Mouse (Mus musculus) spleen, embryonic (tissue): ENCODE data around the gene C87436.
"Not testable (repeated sequence)": the region's sequence is repeated elsewhere in the genome, so short reads cannot be mapped to it uniquely, and the experiment has no call there.

Experiments
- CTCF ChIA-PET: fragments of 350-600 bp; sonication (Branson Sonifier 250); formaldehyde crosslinking; loops from one replicate; lab custom pipeline; 2022; lab: Charles Lee

Gene C87436

DNA sequence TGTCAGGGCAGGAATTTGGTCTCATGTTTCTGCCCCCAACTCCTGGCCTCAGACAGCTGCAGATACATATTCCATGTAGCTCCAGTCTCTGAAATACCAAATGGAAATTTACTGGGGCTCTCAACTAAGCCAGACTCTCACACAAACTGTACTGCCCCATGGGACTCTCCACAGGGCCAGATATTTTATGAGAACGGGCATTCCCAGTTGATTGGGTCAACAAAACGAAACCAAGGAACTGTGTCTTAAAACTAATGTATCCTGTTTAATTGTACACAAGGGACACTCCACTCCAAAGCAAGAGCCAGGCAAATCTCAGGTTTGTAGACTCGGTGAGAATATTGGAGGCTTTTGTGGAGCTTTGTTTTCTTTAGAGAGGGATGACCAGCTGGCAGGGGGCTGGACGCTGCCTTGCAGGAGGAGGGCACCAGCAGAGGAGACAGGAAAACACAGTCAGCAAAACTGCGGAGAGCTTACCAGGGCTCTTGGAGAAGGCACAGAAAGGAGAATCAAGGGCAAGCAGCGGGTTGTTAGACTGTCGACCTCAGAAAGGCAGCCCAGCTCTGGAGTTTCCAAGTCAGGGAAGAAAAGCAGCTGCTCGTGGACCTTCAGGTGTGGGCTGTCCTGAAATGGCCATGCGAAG, 42.1 kb downstream of the C87436 start:
- CTCF ChIA-PET = no interaction called here

DNA sequence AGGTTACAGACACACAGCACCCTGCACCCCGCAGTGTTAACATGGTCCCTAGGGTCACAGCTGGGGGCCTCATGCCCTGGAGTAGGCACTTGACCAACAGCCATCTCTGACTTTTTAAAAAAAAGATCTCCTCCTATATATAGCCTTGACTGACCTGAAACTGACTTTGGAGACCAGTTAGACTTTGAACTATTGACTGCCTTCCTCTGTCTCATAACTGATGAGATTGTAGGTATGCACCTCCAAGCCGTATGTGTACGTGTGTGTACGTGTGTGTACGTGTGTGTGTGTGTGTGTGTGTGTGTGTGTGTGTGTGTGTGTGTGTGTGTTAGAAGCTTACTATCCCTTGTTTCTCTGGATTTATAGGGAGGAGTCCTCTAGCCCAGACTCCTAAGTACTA, 43.7 kb downstream of the C87436 start:
- CTCF ChIA-PET = interaction anchor here (0.6 kb wide), 2 partner anchors 17 to 63 kb away, joined by 3 to 10 read pairs; no protein-coding TSS in a partner anchor

DNA sequence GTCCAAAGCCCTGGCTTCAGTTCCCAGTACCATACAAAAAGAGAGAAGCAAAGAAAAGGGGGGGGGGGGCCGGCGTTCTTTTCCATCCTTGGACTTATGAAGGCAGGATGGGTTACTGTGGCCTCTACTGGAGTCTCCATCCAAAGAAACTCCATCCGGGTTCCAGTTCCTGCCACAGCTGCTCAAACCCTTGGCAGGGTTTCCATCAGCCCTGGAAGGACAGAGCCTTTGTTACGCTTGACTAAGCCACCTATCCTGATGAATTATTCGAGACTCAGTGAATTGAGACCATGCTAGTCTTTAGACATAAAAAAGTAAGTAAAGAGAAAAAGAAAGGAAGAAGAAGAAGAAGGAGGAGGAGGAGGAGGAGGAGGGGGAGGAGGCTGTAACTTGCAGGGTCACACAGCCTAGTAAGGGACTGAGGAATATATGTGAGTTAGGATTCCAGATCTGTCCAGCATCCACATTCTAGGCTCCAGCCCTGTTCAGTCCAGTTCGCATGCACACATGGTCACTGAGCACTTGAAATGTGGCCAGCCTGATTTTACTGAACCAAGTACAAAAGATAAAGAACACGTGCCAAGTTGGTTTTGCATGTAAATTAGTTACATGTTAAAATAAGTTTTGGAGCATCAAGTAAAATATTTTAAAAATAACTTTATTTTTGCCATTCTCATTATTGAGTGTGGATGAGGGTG, 47.9 kb downstream of the C87436 start:
- CTCF ChIA-PET = interaction anchor here (0.8 kb wide), 1 partner anchor 9 kb away, joined by 3 read pairs; no protein-coding TSS in a partner anchor

DNA sequence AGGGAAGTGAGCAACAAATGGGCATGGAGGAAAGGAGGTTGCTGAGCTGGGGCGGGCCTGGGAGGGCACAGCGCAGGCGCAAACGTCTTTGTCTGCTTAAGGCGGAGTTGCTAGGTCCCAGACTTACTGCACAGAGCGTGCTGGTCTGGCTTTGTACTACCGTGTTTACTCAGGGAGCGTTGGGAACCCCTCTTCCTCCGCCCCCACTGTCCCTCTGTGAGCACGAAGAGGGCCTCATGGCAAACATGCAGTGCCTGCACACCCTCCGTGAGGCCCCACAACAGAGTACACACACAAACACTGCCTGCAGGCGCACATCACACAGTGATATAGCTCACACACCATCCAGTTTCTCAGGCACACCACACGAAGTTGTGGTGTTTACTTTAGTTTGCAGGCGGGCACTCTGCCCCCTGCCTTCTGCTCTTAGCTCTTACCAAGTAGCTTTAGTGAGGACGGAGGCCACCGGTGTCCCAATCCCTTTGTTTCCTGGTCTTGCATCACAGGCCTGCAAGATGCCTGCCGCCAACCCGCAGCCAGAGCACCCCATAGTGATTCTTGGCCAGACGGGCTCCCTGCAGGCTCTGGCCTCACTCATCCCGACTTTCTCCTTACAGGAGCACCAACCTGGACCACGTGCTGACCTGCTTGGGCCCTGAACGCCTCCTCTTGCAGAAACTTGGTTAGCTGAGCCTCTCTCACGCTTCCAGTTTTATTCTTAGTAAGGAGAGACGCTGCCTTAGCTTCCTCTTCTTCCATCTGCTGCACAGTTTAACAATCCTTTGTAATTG, 49.4 kb downstream of the C87436 start:
- CTCF ChIA-PET = no interaction called here

DNA sequence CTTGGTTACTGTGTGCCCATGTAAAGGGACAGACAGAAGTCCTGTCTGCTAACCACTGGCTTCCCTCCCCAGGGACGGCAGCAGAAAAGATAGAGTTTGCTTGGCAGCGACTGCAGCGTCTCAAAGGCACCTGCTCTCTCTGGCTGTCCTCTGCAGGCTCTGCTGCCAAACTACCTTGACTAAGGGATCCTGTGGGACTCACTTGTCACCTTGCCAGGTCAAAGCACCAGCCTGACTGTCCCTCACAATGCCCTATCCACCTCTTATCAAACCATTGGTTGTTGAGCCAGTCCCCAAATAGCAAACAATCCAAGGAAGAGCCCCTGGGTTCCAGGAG, 49.9 kb downstream of the C87436 start:
- CTCF ChIA-PET = no interaction called here

DNA sequence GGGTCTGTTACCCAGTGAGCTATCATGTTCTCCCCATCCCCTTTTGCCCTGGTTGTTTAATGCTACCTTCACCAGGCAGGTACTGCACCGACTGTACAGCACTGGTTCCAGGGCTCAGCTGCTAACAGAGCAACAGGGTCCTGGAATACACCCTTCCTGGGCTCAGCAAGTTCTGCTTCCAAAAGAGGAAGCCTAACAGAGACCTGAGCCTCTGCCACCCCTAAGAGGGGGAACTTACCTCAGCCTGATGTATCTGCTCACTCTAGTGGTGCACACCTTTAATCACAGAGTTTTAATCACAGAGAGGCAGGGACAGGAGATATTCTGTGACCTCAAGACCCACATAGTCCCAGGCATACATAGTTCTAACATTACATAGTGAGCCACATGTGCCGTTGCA, 51.8 kb downstream of the C87436 start:
- CTCF ChIA-PET = no interaction called here

DNA sequence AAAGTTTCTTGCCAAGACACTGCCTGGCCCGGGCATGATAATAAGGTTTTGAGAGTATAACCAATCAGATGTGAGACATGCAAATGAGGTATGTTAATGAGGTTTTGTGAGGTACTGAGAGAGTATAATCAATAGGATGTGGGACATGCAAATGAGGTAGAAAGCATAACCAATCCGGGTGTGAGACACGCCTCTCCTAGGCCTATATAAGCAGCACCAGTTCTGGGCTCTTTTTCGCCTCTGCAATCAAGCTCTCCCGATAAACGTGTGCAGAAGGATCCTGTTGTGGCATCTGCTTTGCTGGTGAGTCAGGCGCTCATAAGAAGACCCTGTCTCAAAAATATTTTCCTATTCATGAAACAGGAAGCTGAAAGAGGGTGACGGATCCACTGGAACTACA, 52.2 kb downstream of the C87436 start:
- CTCF ChIA-PET = not testable (repeated sequence)

DNA sequence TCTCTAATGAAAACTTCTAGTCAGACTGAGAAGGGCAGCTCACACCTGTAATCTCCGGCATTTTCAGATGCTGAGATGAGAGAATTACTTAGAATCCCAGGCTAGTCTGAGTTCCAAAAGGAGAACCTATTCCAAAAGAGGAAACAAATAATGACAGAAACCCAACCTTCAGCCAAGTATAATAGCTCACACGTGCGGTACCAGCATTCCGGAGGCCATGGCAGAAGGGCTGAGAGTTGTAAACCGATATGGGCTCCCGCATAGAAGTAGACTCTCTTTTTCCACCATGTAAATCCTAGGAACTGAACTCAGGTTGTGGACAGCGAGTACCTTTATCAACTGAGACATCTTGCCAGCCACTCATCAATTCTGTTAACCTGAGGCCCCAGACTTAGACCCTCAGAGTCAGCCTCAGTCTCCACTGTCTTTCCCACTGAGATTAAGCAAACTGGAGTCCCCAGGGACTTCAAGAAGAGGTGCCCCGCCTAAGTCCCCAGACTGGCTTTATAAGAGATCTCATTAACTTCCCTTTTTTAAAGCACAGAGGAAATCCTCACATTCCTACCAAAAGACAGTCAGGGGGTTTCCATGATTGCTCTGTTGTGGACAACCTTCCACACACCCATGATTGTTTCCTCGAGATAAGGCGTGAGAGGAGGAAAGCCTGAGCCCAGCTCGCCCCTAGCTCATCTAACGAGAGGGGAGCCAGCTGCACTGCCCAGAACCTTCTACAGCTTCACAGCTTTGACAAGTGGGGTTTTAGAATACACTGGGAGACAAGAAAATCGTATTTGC, 55.5 kb downstream of the C87436 start:
- CTCF ChIA-PET = interaction anchor here (0.6 to 0.7 kb wide), 2 partner anchors 30 to 1349 kb away, joined by 3 read pairs; no protein-coding TSS in a partner anchor

DNA sequence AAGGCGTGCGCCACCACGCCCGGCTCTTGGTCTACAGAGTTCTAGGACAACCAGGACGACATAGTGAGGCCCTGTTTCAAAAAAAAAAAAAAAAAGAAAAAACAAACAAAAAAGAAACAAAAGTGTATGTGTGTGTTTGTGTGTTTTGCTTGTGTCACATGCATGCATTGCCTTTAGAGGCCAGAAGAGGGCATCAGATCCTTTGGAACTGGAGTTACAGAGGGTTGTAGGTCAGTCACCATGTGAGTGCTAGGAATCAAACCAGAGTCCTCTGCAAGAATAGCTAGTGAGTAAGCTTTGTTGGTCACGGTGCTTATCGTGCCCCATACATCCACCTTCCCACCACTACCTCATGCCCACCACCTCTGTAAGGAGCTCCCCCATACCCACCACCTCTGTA, 56.6 kb downstream of the C87436 start:
- CTCF ChIA-PET = interaction anchor here (0.8 to 0.9 kb wide), 2 partner anchors 8 to 54 kb away, joined by 3 to 6 read pairs; no protein-coding TSS in a partner anchor

DNA sequence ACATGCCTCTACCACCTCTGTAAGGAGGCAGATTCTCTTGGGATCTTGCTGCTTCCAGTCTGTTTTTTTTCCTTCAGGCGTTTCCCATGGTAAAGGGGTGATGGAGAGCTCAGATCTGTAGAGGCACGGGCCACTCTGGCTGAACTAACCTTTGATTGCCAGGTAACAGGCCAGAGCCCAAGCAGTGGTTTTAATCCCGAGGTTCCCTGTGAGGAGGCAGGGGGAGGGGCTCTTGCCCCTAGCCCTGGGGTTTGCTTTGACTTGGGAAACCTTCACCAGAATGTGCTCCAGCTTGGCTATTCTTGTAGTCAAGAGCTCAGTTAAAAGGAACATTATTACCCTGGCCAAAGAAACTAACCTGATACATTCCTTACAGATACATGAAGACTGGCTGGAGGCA, 57.5 kb downstream of the C87436 start:
- CTCF ChIA-PET = interaction anchor here (0.9 kb wide), 1 partner anchor 9 kb away, joined by 3 read pairs; no protein-coding TSS in a partner anchor

DNA sequence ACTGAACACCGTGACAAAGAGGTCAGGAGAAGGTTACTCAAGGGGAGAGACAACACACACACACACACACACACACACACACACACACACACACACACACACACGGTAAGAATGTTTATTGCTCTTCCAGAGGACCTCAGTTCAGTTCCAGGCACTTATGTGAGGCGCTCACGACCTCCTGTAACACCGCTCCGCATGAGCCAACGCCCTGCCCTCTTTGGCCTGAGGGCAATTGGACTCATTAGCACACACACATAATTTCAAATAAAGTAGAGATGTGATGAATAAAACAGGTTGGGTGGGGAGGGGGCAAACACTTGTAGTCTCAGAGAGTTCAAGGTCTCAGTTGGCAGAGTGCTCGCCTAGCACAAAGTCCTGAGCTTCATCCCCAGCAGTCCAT, 58.0 kb downstream of the C87436 start:
- CTCF ChIA-PET = no interaction called here

DNA sequence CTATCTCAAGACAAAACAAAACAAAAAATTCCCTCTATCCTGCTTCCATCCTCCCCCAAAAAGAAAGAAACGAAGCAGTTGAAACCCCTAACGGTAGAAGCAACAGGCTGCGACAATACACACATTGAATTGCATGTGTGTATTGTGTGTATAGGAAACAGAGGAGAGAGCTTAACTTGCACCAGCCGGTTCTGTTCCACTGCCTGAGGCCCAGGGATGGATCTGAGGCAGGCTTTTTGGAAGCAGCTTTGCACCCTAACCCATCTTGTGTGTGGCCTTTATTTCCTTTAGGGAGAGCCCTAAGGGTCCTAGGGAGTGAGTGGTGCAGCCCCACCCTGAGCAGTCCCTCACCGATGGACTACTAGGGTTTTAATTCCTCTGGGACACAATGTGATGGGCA, 58.4 kb downstream of the C87436 start:
- CTCF ChIA-PET = interaction anchor here (0.7 kb wide), 1 partner anchor 962 kb away, joined by 15 read pairs; no protein-coding TSS in a partner anchor

DNA sequence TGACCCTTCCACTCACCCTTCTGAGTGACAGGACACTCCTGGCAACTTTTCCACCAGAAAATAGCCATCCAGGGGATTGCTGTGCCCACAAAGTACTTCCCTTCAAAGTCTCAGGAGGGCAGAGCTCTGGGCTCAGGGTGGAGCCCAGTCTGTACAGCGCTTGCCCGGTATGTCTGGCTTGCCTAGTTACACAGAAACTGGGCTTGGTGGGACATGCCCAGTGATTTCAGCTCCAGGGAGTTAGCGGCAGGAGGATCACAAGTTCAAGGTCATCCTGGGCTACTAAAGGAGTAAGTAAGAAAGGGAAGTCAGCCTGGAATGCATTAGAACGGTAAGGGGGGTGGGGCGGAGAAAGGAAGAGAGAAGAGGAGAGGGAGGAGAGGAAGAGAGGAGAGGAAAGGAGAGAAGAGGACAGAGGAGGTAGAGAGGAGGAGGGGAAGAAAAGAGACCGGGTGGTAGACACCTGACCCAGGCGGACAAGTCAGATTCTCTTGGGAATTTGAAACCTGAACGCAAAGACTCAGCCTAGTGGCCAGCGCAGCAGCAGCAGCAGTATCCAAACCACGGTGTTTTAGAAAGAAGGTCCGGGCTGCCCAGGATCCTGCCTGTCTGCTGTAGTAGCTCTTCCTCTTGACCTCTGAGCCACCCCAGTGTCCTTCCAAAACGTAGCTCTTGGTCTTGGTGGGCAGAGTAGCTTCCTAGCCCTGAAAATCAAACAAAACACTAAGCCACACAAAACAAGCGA, 59.1 kb downstream of the C87436 start:
- CTCF ChIA-PET = interaction anchor here (0.7 kb wide), 1 partner anchor 961 kb away, joined by 15 read pairs; no protein-coding TSS in a partner anchor

DNA sequence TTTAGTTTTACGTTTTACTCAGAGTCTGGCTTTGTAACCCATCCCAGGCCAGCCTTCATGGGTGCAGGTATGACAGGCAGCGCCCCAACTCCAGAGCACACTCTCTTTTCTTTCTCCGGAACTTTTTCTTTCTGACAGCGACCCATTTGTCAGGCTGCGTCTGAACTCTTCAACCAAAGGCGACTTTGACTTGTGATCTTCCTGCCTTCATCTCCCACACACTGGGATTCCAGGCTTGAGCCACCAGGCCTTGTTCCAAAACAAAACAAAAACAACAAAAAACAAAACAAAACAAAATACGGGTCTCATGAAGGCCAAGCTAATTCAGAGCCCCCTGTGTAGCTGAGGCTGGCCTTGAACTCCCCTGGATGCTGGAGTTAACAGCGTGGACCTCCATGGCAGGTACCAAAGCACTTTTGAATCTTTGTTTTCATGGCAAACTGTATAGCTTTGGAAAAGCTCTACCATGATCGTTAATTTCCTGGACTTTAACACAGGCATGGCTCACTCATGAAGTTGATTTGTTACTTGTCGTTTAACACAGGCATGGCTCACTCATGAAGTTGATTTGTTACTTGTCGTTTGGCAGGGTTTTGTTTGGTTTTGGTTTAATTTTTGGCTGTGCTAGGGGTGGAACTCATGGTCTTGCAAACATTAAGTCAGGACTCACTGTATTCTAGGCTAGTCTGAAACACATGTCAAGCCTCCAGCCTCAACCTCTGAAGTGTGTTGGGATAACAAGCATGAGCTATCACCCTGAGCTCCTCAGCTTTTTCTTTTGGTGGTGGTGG, 60.0 kb downstream of the C87436 start:
- CTCF ChIA-PET = interaction anchor here (0.7 kb wide), 2 partner anchors 78 to 166 kb away, joined by 3 read pairs; no protein-coding TSS in a partner anchor

DNA sequence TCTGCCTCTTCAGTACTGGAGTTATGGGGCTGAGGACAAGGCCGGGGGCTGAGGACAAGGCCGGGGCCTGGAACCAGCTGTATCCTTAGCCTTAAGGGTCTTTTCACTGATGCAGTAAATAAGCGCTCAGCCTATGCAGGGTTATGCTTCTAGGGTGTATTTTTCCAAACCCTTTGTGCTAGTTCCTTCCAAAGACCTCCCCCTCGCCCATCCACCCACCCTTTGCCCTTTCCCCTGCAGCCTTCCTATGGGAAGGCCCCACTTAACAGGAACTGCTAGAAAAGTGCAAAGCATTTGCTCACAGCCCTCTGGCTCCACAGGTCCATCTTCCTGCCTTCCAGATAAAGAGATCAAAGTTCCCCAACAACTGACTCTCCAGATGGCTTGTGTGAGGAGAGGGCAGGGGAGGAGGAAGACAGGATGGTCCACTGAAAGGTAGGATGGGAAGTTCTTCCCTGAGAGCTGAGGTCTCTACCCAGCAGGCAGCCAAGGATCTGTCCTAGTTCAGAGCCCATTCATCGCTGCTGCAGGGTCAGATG, 61.5 kb downstream of the C87436 start:
- CTCF ChIA-PET = no interaction called here

DNA sequence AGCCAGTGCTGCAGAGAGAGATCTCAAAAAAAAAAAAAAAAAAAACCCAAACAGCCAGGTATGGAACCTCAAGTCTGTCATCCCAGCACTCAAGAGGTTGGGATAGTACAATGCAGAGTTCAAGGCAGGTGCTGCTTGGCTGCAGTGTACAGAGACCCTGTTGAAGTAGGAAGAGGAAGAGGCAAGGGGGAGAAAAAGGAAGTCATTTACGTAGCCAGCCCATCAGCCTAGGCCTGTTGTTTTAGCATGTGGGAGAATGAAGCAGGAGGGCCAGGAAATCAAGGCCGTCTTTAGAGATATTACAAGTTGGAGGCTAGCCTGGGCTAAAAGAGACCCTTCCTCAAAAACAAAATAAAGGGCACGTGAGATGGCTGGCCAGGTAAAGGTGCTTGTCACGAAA, 65.3 kb downstream of the C87436 start:
- CTCF ChIA-PET = interaction anchor here (0.5 to 0.6 kb wide), 2 partner anchors 82 to 117 kb away, joined by 4 to 7 read pairs; no protein-coding TSS in a partner anchor

DNA sequence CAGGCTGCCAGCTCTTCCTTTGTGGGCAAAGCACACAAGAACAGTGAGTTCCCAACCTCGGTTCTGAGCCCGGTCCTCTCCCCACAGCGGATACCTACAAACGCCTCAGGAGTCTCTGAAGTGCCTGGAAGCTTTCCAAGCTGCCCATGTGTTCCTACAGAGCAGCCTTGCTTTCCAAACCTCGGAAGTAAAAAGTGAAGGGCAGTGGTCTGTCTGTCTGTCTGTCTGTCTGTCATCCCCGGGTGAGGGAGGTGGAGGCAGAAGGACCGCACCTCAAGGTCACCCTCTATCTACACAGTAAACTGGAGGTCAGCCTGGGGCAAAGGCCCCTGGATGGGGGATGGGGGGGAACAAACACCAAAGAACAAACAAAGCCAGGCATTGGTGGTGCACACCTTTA, 67.5 kb downstream of the C87436 start:
- CTCF ChIA-PET = no interaction called here

DNA sequence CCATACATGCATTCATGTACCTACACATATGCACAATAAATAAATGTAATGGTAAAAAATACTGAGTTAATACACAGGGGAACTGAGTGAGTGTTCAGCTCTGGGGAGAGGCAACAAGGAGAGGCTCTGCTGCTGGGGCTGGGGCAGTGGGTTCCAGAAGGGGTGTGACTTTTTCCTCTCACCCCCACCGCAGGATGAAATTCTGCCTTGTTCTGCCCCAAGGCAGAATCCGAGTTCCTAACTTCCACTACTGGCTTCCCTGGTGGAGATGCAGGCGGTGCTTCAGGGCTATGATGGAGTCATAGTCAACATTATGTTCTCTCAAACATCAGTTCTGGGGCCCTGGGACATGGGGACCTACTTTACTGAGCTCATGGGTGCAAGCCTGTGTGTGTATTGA, 68.1 kb downstream of the C87436 start:
- CTCF ChIA-PET = no interaction called here

DNA sequence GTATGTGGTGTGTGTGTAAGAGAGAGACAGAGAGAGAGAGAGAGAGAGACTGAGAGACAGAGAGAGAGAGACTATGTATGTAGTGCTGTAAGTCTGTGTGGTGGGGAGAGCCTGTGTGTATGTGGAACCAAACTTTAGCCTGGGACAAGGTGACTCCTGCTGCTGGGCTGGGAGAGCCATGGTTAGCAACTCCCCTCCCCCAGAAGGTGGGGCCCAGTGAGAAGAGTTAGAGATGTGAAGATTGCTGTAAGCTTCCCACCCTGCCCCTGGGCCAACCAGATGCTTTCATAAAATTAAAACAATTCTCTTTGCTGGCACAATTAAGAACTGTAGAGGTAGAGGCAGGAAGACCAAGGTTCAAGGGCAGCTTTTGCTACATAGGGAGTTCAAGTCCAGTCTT, 68.9 kb downstream of the C87436 start:
- CTCF ChIA-PET = no interaction called here
